Mouse (Mus musculus) forebrain, postnatal 0 days (tissue): ENCODE measurements at regions not wholly inside any gene's neighbourhood (a gene's known extent, or its start where the extent isn't known, plus 50 kb on each side); places are given as distances from the start of the nearest gene placed in this dataset.

Experiments
- ATAC-seq: fragments of 200-750 bp; cut with Nextera tagmentation; 2 replicates; pipeline ENCODE4 v1.8.0; 2017; ENCODE audit warnings: mild to moderate bottlenecking, moderate library complexity
- DNase-seq: peaks from one replicate; pipeline ENCODE4 v3.0.0-alpha.2; 2015
- H3K27ac ChIP-seq: fragments of 300-500 bp; sonication (generic); 2 replicates; pipeline ENCODE4 v1.5.1; 2014; ENCODE audit warnings: low read depth, mild to moderate bottlenecking, antibody characterized with exemption, low read length, moderate library complexity, mixed read lengths
- H3K27me3 ChIP-seq: fragments of 300-500 bp; sonication (generic); 2 replicates; pipeline ENCODE4 v1.6.1; 2014; ENCODE audit warnings: mild to moderate bottlenecking, low read length, mixed read lengths; ENCODE audit not compliant: insufficient read depth
- H3K36me3 ChIP-seq: fragments of 300-500 bp; sonication (generic); 2 replicates; pipeline ENCODE4 v1.6.1; 2014; ENCODE audit warnings: mild to moderate bottlenecking, moderate library complexity; ENCODE audit not compliant: insufficient read depth
- H3K4me1 ChIP-seq: fragments of 300-500 bp; sonication (generic); 2 replicates; pipeline ENCODE4 v1.6.1; 2014; ENCODE audit warnings: antibody characterized with exemption; ENCODE audit not compliant: insufficient read depth
- H3K4me2 ChIP-seq: fragments of 300-500 bp; sonication (generic); 2 replicates; pipeline ENCODE4 v1.6.1; 2014; ENCODE audit warnings: low read depth, mild to moderate bottlenecking, moderate library complexity
- H3K4me3 ChIP-seq: fragments of 300-500 bp; sonication (generic); 2 replicates; pipeline ENCODE4 v1.5.1; 2014; ENCODE audit warnings: low read depth, low read length, mixed read lengths
- H3K9ac ChIP-seq: fragments of 300-500 bp; sonication (generic); 2 replicates; pipeline ENCODE4 v1.6.1; 2014; ENCODE audit warnings: mild to moderate bottlenecking
- H3K9me3 ChIP-seq: fragments of 300-500 bp; sonication (generic); 2 replicates; pipeline ENCODE4 v1.6.1; 2016; ENCODE audit warnings: low read length
- CTCF ChIP-seq: sonication (generic); IDR thresholded peaks from 2 replicates; pipeline ENCODE4 v1.5.1; 2016; ENCODE audit warnings: antibody characterized with exemption, control low read depth, low read depth
- WGBS: fragments of 180-500 bp; shearing (Covaris S2); extraction: QIAGEN DNeasy Blood & Tissue Kit; methylation state at CpG from one replicate; pipeline ENCODE4 v1.1.7; 2014; 5-methylcytosine and 5-hydroxymethylcytosine counted together

GRCm38 (mm10) chr4:106246695-106247094 lies 69.3 kb upstream of the Usp24 start:
- 68% methylated on average over 2 of the region's 2 CpGs for WGBS
- no peak; the same call in 1 of the 2 replicates for TF ChIP-seq CTCF
- H3K4me3 ChIP-seq, result no peak overlapping the region
- no peaks in the 10 kb centered on the region for H3K9me3 ChIP-seq
- DNase-seq (no peak), ATAC-seq (no peak)
- H3K27me3 ChIP-seq, result no peaks in the 10 kb centered on the region
- H3K9ac ChIP-seq, result no peak overlapping the region
- no peak overlapping the region for H3K4me2 ChIP-seq
- H3K27ac ChIP-seq, result no peak overlapping the region
- no peaks in the 10 kb centered on the region for H3K4me1 ChIP-seq
- H3K36me3 ChIP-seq, result no peaks in the 10 kb centered on the region

GRCm38 (mm10) chr4:106247398-106247797 lies 68.6 kb upstream of the Usp24 start:
- no peak for DNase-seq
- no peaks in the 10 kb centered on the region for H3K9me3 ChIP-seq
- no peak for TF ChIP-seq CTCF
- H3K27ac ChIP-seq, result no peak overlapping the region
- H3K4me1 ChIP-seq, result no peaks in the 10 kb centered on the region
- H3K4me3 ChIP-seq, result no peak overlapping the region
- WGBS, result 94% methylated on average over 5 of the region's 5 CpGs
- H3K27me3 ChIP-seq, result no peaks in the 10 kb centered on the region
- H3K9ac ChIP-seq, result no peak overlapping the region
- no peak overlapping the region for H3K4me2 ChIP-seq
- H3K36me3 ChIP-seq, result no peaks in the 10 kb centered on the region
- ATAC-seq, result no peak

- no peak for DNase-seq
- WGBS, result 95% methylated on average over 8 of the region's 8 CpGs
- Histone ChIP-seq H3K27ac (no peak overlapping the region), H3K4me2 (no peak overlapping the region), H3K4me3 (no peak overlapping the region), H3K27me3 (no peaks in the 10 kb centered on the region), H3K4me1 (no peaks in the 10 kb centered on the region), H3K9ac (no peak overlapping the region), H3K9me3 (no peaks in the 10 kb centered on the region), H3K36me3 (no peaks in the 10 kb centered on the region)
- no peak for ATAC-seq
- no peak for TF ChIP-seq CTCF
These were observed 67.7 kb upstream of the Usp24 start for GRCm38 (mm10) chr4:106248272-106248671.

GRCm38 (mm10) chr4:106249028-106249782 lies 66.8 kb upstream of the Usp24 start:
- no peak overlapping the region for H3K4me3 ChIP-seq
- 86% methylated on average over 7 of the region's 7 CpGs for WGBS
- no peak for TF ChIP-seq CTCF

GRCm38 (mm10) chr4:106250048-106250447 lies 66.0 kb upstream of the Usp24 start:
- no peak overlapping the region for H3K9ac ChIP-seq
- H3K27me3 ChIP-seq, result no peaks in the 10 kb centered on the region
- no peaks in the 10 kb centered on the region for H3K36me3 ChIP-seq
- H3K27ac ChIP-seq, result no peak overlapping the region
- ATAC-seq, result no peak
- no peak overlapping the region for H3K4me3 ChIP-seq
- H3K4me1 ChIP-seq, result no peaks in the 10 kb centered on the region
- no peak for DNase-seq
- WGBS, result 89% methylated on average over 2 of the region's 2 CpGs
- H3K9me3 ChIP-seq, result no peaks in the 10 kb centered on the region
- H3K4me2 ChIP-seq, result no peak overlapping the region
- no peak for TF ChIP-seq CTCF

More at GRCm38 (mm10) chr4:106249028-106249782, 66.8 kb upstream of the Usp24 start:
- no peak overlapping the region for H3K27ac ChIP-seq
- no peaks in the 10 kb centered on the region for H3K4me1 ChIP-seq
- no peaks in the 10 kb centered on the region for H3K36me3 ChIP-seq
- H3K27me3 ChIP-seq, result no peaks in the 10 kb centered on the region
- no peaks in the 10 kb centered on the region for H3K9me3 ChIP-seq
- H3K4me2 ChIP-seq, result no peak overlapping the region
- ATAC-seq (no peak), DNase-seq (no peak)
- H3K9ac ChIP-seq, result no peak overlapping the region

- WGBS, result 76% methylated on average over 1 of the region's 1 CpGs
- Histone ChIP-seq H3K4me2 (no peak overlapping the region), H3K4me1 (0 out of 2 replicates have a peak, but pooled peaks cover 2% of the 10 kb centered on the region), H3K9ac (no peak overlapping the region), H3K27me3 (no peaks in the 10 kb centered on the region), H3K9me3 (no peaks in the 10 kb centered on the region), H3K27ac (no peak overlapping the region), H3K4me3 (no peak overlapping the region), H3K36me3 (no peaks in the 10 kb centered on the region)
- TF ChIP-seq CTCF, result no peak
- no peak for ATAC-seq
- no peak for DNase-seq
These were observed 64.6 kb upstream of the Usp24 start for GRCm38 (mm10) chr4:106251430-106251829.

- H3K9ac ChIP-seq, result no peak overlapping the region
- no peak for DNase-seq
- H3K9me3 ChIP-seq, result no peaks in the 10 kb centered on the region
- 94% methylated on average over 6 of the region's 6 CpGs for WGBS
- H3K27ac ChIP-seq, result no peak overlapping the region
- H3K4me2 ChIP-seq, result no peak overlapping the region
- 0 out of 2 replicates have a peak, but pooled peaks cover 5% of the 10 kb centered on the region for H3K4me1 ChIP-seq
- H3K27me3 ChIP-seq, result no peaks in the 10 kb centered on the region
- TF ChIP-seq CTCF, result no peak
- ATAC-seq, result no peak
- no peaks in the 10 kb centered on the region for H3K36me3 ChIP-seq
- no peak overlapping the region for H3K4me3 ChIP-seq
These were observed 63.1 kb upstream of the Usp24 start for GRCm38 (mm10) chr4:106252946-106253345.
